Mouse (Mus musculus): Measurements from ENCODE around the gene Btg2.

GRCm38 (mm10) chr1:134073061-134073564, 5.8 kb downstream of the Btg2 start:
- TF ChIP-seq CTCF (conservative IDR thresholded peaks at IDR 0.05 in 1 of 2, IDR thresholded peaks at IDR 0.05 in 1 of 2; ENCODE audit: low read depth in 2 of 2, low read length in 2 of 2) (no peak), ETS1 (conservative IDR thresholded peaks at IDR 0.05; ENCODE audit: low read depth, low read length) (no peak), RCOR1 (conservative IDR thresholded peaks at IDR 0.05; ENCODE audit: low read depth, low read length) (no peak), TBP (conservative IDR thresholded peaks at IDR 0.05; ENCODE audit: low read depth, low read length) (no peak)

Measured in CH12.LX (cell line).